Mouse (Mus musculus) c-Kit-positive CD71-negative TER-119-negative erythroid progenitor cells, embryonic 14.5 days (primary cell): Measurements from ENCODE around the gene Zscan21.

ENCODE experiments used
- DNase-seq: peaks from one replicate; pipeline ENCODE4 v3.0.0-alpha.2; 2013; ENCODE audit warnings: low read depth

Gene Zscan21

GRCm38 (mm10) chr5:138118041-138118440 lies 1.3 kb downstream of the Zscan21 start:
- DNase-seq = no peak

- no peak for DNase-seq
These were observed 15.8 kb downstream of the Zscan21 start for GRCm38 (mm10) chr5:138132425-138133064.

- no peak for DNase-seq
These were observed 20.6 kb downstream of the Zscan21 start for GRCm38 (mm10) chr5:138137257-138137656.

GRCm38 (mm10) chr5:138137935-138138549 lies 21.3 kb downstream of the Zscan21 start:
- peak; percentile 75 for DNase-seq

- no peak for DNase-seq
These were observed 21.9 kb downstream of the Zscan21 start for GRCm38 (mm10) chr5:138138585-138138984.

DNA sequence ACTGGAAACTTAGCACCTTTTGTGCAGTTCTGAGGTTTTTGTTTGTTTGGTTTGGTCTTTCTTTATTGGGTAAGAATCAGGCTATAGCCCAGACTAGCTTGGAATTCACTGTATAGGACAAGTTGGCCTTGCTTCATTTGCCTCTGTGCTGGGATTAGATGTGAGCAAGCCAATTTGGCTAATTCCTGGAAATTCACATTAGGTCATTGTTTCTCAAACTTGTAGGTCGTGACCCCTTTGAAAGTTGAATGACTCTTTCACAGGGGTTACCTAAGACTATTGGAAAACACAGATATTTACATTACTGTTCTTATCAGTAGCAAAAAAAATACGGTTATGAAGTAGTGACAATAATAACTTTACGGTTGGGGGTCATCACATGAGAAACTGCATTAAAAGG lies 37.7 kb downstream of the Zscan21 start:
- DNase-seq = no peak

DNA sequence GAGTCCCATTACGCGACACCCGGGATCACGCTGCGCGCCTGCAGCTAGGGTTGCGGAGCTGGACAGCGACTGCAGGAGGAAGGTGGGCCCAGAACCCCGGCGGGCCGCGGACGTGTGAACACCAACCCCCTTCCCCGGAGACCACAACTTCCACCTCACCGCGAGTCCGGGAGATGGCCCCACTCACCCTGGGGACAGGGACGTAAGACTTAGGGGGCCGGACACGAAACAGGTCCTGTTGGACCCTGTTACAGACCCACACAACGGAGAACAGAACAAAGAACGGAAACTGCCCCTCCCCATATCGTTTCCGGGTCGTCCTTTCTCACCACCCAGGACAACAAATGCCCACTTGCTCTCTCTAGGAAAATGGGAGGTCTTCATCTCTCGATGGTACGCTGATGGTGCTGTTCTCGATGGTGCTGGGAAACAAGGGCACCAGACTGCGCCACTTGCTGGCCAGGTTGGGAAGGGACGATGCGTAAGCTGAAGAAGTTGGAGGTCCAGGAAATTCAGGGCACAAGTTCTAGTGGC lies 38.8 kb downstream of the Zscan21 start, which contains the start of gene Zfp113:
Zfp113 (minus strand) TSS at position 302 of the 534 bp plus-strand sequence.
- peak; percentile 94 for DNase-seq

DNA sequence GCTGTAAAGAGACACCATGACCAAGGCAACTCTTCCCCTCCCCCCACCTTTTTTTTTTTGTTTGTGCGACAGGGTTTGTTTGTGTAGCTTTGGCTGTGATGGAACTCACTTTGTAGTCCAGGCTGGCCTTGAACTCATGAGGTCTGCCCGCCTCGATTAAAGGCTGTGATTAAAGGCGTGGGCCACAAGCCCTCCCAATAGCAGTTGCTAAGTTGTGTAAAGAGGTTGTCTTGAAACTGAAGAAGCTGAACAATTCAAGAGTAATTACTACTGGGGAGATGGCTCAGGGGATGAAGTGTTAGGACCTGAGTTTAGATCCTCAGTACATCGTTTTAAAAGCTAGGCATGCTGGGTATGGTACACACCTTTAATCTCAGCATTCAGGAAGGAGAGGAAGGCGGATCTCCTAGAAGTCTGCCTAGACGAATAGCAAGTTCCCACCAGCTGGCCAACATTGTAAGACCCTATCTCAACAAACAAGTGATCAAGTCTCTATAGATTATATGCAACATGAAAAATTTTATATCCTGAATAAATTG lies 43.6 kb downstream of the Zscan21 start:
- no peak for DNase-seq

DNA sequence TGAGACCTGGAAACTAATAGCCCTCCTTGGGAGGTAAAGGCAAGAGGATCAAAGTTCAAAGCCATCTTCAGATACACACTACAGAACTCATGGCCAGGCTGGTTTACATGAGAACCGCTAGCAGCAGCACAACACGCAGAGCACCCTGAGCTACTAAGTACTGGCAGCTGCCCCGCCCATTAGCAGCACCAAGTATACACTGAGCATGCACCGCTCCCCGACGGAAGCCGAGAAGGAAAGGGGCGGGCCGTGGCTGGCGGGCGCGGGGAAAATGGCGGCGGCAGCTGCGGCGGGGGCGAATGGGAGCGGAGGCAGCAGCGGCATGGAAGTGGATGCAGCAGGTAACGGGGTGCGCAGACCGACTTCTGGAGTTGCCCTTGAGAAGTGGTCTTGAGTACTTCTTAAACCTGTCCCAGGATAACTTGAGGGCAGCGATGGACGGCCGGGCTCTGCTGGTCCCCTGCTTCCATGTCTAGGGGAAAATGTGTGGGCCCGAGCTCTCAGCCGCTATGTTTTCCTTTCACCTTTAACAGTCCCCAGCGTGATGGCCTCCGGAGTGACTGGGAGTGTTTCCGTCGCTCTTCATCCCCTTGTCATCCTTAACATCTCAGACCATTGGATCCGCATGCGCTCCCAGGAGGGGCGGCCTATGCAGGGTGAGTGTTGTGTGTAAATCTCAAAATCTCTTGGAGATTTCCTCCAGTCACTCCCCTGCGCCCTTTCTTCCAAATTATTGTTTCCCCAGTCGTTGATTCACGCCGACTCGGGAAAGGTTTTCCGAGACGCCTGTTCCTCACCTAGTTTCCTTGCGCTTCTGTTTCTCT lies 44.4 kb downstream of the Zscan21 start, which contains the start of gene Cops6:
Cops6 (plus strand) TSS at position 230 of the 824 bp plus-strand sequence.
- DNase-seq = peak; percentile 83

DNA sequence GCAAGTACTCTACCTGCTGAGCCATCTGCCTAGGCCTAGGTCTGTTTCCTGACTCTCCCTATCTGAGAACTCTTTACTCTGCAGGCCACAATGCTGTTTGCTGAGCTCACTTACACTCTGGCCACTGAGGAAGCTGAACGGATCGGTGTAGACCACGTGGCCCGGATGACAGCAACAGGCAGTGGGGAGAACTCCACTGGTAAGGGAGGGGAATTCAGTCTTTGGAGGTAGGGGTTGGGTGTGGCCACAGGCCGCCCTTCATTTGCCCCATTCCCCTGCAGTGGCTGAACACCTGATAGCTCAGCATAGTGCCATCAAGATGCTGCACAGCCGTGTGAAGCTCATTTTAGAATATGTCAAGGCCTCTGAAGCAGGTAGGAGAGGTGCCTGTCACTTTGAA lies 46.3 kb downstream of the Zscan21 start:
- DNase-seq = no peak

DNA sequence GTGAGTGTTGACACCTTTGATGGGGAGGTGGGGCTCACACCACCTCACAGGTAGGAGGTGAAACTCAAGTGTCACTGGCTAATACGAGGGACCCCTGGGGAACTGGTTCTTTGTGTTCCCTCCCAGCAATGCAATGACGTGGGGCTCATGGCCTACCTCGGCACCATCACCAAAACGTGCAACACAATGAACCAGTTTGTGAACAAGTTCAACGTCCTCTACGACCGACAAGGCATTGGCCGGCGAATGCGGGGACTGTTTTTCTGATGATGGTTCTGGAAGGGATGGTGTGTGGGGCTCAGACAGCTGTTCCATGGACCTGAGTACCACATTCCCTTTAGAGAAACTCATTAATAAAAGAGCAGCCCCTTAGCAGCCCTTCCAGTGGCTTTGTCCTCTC lies 46.9 kb downstream of the Zscan21 start:
- no peak for DNase-seq

GRCm38 (mm10) chr5:138165594-138165993 lies 48.9 kb downstream of the Zscan21 start:
- no peak for DNase-seq

- peak; percentile 87 for DNase-seq
These were observed 54.3 kb downstream of the Zscan21 start for GRCm38 (mm10) chr5:138170936-138171561.

- DNase-seq = peak; percentile 96
These were observed 55.2 kb downstream of the Zscan21 start, which contains the start of the genes Ap4m1 and Mcm7 for GRCm38 (mm10) chr5:138171695-138172491. Gene Ap4m1 (plus strand): TSS chr5:138172002. Gene Mcm7 (minus strand): TSS chr5:138172422.

GRCm38 (mm10) chr5:138173217-138173616 lies 56.5 kb downstream of the Zscan21 start:
- no peak for DNase-seq
